Mouse (Mus musculus): ENCODE measurements around the gene Lig1. TPM values are rescaled to one million over a fixed set of nuclear protein-coding genes. Genes with fewer than 3 reads are reported as not detected.

Gene Lig1
- polyA plus RNA-seq (2015; fragmentation: Nextera tagmentation; extraction: Ambion mirVana) = 52.0 and 58.2 TPM in 2 replicates

DNA sequence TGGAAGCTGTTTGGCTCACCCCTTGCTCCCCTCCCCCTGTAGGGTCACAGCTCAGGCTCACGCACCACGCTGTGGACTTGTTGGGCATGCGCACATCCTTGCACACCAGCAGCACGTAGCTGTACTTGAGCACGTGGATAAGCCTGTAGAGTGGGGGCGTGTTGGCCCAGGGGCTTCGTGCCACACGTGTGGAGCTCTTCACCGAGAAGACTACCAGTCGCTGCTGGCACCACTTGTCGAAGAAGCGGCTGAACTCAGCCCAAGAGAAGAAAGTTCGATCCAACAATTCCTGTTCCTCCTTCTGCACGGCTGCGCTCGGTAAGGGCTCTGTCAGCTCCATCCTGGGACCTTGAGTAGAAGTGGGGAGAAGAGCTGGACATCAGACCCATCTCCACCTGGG lies at the start of gene Lig1:
Lig1 (plus strand) TSS at position 203 of the 400 bp plus-strand sequence.
- Histone ChIP-seq H3K4me1 (ENCODE audit: control insufficient read depth, insufficient read depth, low read length) (peaks cover 5% of the 10 kb centered on the region; the same call in 1 of the 2 replicates), H3K4me2 (ENCODE audit: low read depth, low read length) (peak within 1 kb of the TSS; percentile 77), H3K36me3 (ENCODE audit: control insufficient read depth, insufficient read depth) (peaks cover 18% of the 10 kb centered on the region), H3K27ac (ENCODE audit: low read length) (peak within 1 kb of the TSS; percentile 96; the same call in 1 of the 2 replicates), H3K9me3 (replicated peaks; ENCODE audit: control insufficient read depth, low read length) (no peaks in the 10 kb centered on the region), H3K9ac (ENCODE audit: low read length) (peak within 1 kb of the TSS; percentile 92), H3K4me3 (ENCODE audit: low read length) (peak within 1 kb of the TSS; percentile 88), H3K27me3 (ENCODE audit: control insufficient read depth, insufficient read depth, low read length) (no peaks in the 10 kb centered on the region)
- ATAC-seq (replicated peaks; ENCODE audit: extremely low read depth, insufficient read depth, low FRiP score) = no peak
- 95% methylated on average over 16 of the region's 16 CpGs for WGBS

DNA sequence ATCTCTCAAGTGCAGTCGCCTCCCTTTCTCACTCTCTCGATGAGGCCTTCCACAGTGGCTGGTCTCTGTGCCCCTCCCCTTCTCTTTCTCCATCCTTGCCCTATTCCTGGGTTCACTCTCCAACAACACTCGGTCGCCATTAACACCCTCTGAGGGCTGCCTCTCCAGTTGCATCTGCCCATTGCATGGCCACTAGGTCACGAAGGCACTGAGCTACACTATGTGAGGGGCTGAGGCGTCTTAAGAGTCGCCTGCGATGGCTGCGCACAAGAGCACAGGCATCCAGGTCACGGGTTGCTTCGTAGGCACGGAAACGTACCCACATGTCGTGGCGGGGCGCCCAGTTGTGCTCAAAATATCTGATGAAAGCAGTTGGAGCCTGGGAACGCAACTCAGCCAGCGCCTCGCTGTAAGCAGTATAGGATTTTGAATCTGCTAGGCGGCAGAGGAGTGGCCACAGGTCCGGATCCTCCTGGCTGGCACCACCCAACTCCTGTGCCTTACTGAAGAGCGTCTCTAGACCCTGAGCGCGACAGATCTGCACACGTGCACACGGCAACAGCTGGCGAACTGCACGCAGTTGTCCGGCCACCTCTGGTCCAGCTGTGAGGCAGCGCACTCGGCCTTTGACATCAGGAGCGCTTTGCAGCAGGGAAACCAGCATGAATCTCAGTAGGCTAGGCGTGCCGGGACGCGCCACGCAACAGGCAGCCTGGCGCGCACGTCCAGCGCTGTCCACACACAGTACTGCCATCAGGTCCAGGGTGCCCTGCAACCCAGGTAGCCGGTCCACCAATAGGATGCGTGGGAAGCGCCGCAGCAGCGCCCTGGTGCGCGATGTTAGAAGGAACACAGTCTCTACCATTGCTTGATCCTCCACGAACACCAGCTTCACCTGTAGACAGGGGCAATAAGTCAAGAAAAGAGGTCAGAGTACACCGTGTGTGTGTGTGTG lies 16.1 kb upstream of the Lig1 start:
- no peak overlapping the region for H3K4me2 ChIP-seq (ENCODE audit: low read depth, low read length)
- no peaks in the 10 kb centered on the region for H3K4me1 ChIP-seq (ENCODE audit: control insufficient read depth, insufficient read depth, low read length)
- 0 out of 2 replicates have a peak, but pooled peaks cover 4% of the 10 kb centered on the region for H3K27me3 ChIP-seq (ENCODE audit: control insufficient read depth, insufficient read depth, low read length)
- H3K27ac ChIP-seq (ENCODE audit: low read length) = no peak overlapping the region
- no peak overlapping the region for H3K9ac ChIP-seq (ENCODE audit: low read length)
- no peak overlapping the region for H3K4me3 ChIP-seq (ENCODE audit: low read length)
- ATAC-seq (replicated peaks; ENCODE audit: extremely low read depth, insufficient read depth, low FRiP score) = no peak
- no peaks in the 10 kb centered on the region for H3K9me3 ChIP-seq (replicated peaks; ENCODE audit: control insufficient read depth, low read length)
- WGBS = 39% methylated on average over 50 of the region's 50 CpGs
- no peaks in the 10 kb centered on the region for H3K36me3 ChIP-seq (ENCODE audit: control insufficient read depth, insufficient read depth)

DNA sequence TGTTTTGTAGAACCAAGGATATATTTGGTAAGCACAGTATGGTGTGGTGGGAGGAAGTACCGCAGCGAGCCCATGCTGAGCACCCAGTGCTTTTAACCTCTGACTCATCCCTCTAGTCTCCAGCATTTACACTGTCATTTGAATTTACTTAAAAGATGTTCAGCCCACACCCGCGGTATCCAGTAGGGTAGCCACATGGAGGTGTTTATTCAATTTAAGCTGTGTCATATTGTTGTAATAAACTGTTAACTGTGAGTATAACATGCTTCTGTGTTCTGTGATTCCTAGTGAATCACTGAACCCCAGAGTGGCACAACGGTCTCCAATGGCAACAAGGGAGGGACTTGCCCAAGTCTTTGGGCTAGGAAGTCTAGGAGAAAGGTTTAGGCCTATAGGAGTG lies 13.2 kb upstream of the Lig1 start:
- Histone ChIP-seq H3K4me2 (ENCODE audit: low read depth, low read length) (no peak overlapping the region), H3K9ac (ENCODE audit: low read length) (no peak overlapping the region), H3K27me3 (ENCODE audit: control insufficient read depth, insufficient read depth, low read length) (0 out of 2 replicates have a peak, but pooled peaks cover 4% of the 10 kb centered on the region), H3K4me3 (ENCODE audit: low read length) (no peak overlapping the region), H3K4me1 (ENCODE audit: control insufficient read depth, insufficient read depth, low read length) (no peaks in the 10 kb centered on the region), H3K27ac (ENCODE audit: low read length) (no peak overlapping the region), H3K9me3 (replicated peaks; ENCODE audit: control insufficient read depth, low read length) (no peaks in the 10 kb centered on the region), H3K36me3 (ENCODE audit: control insufficient read depth, insufficient read depth) (no peaks in the 10 kb centered on the region)
- 86% methylated on average over 5 of the region's 5 CpGs for WGBS
- ATAC-seq (replicated peaks; ENCODE audit: extremely low read depth, insufficient read depth, low FRiP score) = no peak

DNA sequence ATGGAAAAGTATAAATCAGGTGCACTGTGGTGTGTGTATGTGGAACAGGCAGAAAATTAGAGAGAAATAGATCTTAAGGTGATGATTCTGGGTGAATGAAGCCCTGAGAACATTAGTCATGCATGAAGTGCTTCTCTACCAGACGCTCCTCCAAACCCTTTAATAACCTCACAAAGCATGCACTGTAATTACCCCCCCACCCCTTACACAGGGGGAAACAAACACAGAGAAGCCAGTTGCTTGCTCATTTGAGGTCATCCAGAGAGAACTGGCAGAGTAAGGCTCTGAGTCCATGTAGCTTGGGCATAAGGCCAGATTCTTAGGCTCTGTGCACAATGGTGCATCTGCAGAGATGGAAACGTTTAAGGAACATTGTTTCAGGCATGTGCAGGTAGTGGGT lies 12.7 kb upstream of the Lig1 start:
- 0 out of 2 replicates have a peak, but pooled peaks cover 4% of the 10 kb centered on the region for H3K27me3 ChIP-seq (ENCODE audit: control insufficient read depth, insufficient read depth, low read length)
- no peak for ATAC-seq (replicated peaks; ENCODE audit: extremely low read depth, insufficient read depth, low FRiP score)
- 76% methylated on average over 2 of the region's 2 CpGs for WGBS
- H3K27ac ChIP-seq (ENCODE audit: low read length) = no peak overlapping the region
- H3K4me3 ChIP-seq (ENCODE audit: low read length) = no peak overlapping the region
- H3K36me3 ChIP-seq (ENCODE audit: control insufficient read depth, insufficient read depth) = no peaks in the 10 kb centered on the region
- no peaks in the 10 kb centered on the region for H3K4me1 ChIP-seq (ENCODE audit: control insufficient read depth, insufficient read depth, low read length)
- no peak overlapping the region for H3K4me2 ChIP-seq (ENCODE audit: low read depth, low read length)
- no peaks in the 10 kb centered on the region for H3K9me3 ChIP-seq (replicated peaks; ENCODE audit: control insufficient read depth, low read length)
- no peak overlapping the region for H3K9ac ChIP-seq (ENCODE audit: low read length)

DNA sequence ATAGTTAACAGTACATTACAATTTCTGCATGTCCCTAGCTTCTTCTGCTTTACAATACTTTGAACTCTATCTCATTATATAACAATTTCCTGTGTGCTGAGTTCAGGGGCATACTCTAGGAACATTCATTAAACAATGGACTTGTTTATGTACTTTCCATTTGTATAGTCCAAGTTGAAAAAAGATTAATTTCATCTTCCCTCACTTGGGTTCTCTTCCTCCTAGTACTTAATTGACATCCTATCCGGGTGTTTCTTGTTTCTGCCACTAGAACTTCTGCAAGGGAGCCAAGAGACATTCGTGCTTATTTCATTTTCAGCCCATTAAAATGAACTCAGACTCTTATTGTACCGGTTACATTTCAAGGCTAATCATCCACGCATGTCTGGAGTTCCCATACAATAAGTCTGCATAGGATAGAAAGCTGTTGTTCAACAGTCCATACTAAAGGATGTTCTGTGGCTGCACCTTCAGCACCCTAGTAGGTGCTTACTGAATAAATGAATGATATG lies 8.3 kb upstream of the Lig1 start:
- ATAC-seq (replicated peaks; ENCODE audit: extremely low read depth, insufficient read depth, low FRiP score) = no peak
- no peaks in the 10 kb centered on the region; the same call in 1 of the 2 replicates for H3K36me3 ChIP-seq (ENCODE audit: control insufficient read depth, insufficient read depth)
- H3K4me3 ChIP-seq (ENCODE audit: low read length) = no peak overlapping the region
- no peaks in the 10 kb centered on the region for H3K27me3 ChIP-seq (ENCODE audit: control insufficient read depth, insufficient read depth, low read length)
- H3K4me2 ChIP-seq (ENCODE audit: low read depth, low read length) = no peak overlapping the region
- H3K4me1 ChIP-seq (ENCODE audit: control insufficient read depth, insufficient read depth, low read length) = no peaks in the 10 kb centered on the region
- H3K27ac ChIP-seq (ENCODE audit: low read length) = no peak overlapping the region
- H3K9ac ChIP-seq (ENCODE audit: low read length) = no peak overlapping the region
- 82% methylated on average over 4 of the region's 4 CpGs for WGBS
- no peaks in the 10 kb centered on the region for H3K9me3 ChIP-seq (replicated peaks; ENCODE audit: control insufficient read depth, low read length)

DNA sequence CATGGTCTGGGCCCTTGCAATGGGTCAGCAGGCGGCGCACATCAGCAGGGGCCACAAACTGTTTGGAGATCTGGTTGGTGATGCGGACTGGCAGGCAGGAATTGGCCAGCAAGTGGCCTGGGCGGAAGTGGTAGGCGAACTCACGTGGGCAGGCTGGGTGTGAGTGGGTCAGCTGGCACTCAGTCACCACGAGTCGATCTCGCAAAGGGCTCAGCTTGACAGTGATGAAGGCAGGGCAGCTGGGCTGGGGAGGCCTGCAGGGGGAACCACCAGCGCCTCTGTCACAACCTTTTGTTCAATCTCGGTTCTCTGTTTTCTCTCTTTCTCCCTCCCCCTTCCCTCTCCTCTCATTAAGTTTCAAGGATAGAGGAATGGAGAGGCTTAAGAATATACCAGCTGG lies 7.7 kb upstream of the Lig1 start:
- Histone ChIP-seq H3K4me3 (ENCODE audit: low read length) (no peak overlapping the region), H3K36me3 (ENCODE audit: control insufficient read depth, insufficient read depth) (no peaks in the 10 kb centered on the region; the same call in 1 of the 2 replicates), H3K4me2 (ENCODE audit: low read depth, low read length) (no peak overlapping the region), H3K27ac (ENCODE audit: low read length) (no peak overlapping the region), H3K27me3 (ENCODE audit: control insufficient read depth, insufficient read depth, low read length) (no peaks in the 10 kb centered on the region), H3K9me3 (replicated peaks; ENCODE audit: control insufficient read depth, low read length) (no peaks in the 10 kb centered on the region), H3K4me1 (ENCODE audit: control insufficient read depth, insufficient read depth, low read length) (no peaks in the 10 kb centered on the region), H3K9ac (ENCODE audit: low read length) (no peak overlapping the region)
- 69% methylated on average over 11 of the region's 11 CpGs for WGBS
- ATAC-seq (replicated peaks; ENCODE audit: extremely low read depth, insufficient read depth, low FRiP score) = no peak

DNA sequence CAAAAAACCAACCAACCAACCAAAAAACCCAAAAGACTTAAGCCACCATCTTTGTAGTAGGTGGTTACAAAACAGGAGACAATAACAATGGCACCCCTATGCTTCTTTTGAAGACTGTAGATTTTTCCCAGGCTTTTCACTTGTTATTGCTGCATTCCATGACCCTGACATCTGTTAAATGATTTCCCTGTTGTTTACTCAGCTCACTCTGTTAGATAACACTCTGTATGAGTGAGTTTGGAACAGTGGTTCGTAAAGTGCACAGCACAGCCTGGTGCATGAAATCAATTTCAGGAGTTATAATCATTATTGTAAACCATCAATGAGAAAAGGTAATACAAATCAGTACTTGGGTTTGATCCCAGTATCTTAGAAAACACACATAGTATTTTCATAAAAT lies 5.4 kb upstream of the Lig1 start:
- Histone ChIP-seq H3K9me3 (replicated peaks; ENCODE audit: control insufficient read depth, low read length) (no peaks in the 10 kb centered on the region), H3K36me3 (ENCODE audit: control insufficient read depth, insufficient read depth) (peaks cover 15% of the 10 kb centered on the region), H3K4me1 (ENCODE audit: control insufficient read depth, insufficient read depth, low read length) (no peaks in the 10 kb centered on the region), H3K4me2 (ENCODE audit: low read depth, low read length) (no peak overlapping the region), H3K27ac (ENCODE audit: low read length) (no peak overlapping the region), H3K27me3 (ENCODE audit: control insufficient read depth, insufficient read depth, low read length) (no peaks in the 10 kb centered on the region), H3K4me3 (ENCODE audit: low read length) (no peak overlapping the region), H3K9ac (ENCODE audit: low read length) (no peak overlapping the region)
- 60% methylated on average over 1 of the region's 1 CpGs for WGBS
- ATAC-seq (replicated peaks; ENCODE audit: extremely low read depth, insufficient read depth, low FRiP score) = no peak

DNA sequence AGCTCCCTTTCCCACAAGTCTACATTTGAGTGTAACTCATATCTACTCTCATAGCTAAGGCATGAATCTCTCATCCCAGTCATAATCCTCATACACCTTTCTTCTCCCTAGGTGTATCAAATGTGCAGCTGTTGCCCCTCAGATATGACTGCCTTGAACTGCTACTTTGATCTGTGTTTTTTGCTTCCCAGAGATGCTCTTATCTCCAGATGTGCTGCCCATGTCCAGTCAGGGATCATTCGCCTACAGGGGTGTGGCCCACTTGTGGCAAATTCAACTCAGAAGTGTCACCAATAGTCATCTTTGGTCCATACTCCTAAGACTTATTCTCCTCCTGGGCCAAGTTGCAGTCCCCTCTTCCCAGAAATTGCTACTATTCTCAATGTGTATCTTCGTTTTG lies 750 bp downstream of the Lig1 start:
- peaks cover 5% of the 10 kb centered on the region; the same call in 1 of the 2 replicates for H3K4me1 ChIP-seq (ENCODE audit: control insufficient read depth, insufficient read depth, low read length)
- H3K27ac ChIP-seq (ENCODE audit: low read length) = peak overlapping the region; percentile 96; the same call in 1 of the 2 replicates
- no peak for ATAC-seq (replicated peaks; ENCODE audit: extremely low read depth, insufficient read depth, low FRiP score)
- WGBS = 25% methylated on average over 2 of the region's 2 CpGs
- no peaks in the 10 kb centered on the region for H3K9me3 ChIP-seq (replicated peaks; ENCODE audit: control insufficient read depth, low read length)
- H3K4me3 ChIP-seq (ENCODE audit: low read length) = peak overlapping the region; percentile 88
- H3K27me3 ChIP-seq (ENCODE audit: control insufficient read depth, insufficient read depth, low read length) = no peaks in the 10 kb centered on the region
- H3K9ac ChIP-seq (ENCODE audit: low read length) = peak overlapping the region; percentile 92
- peak overlapping the region; percentile 77 for H3K4me2 ChIP-seq (ENCODE audit: low read depth, low read length)
- peaks cover 24% of the 10 kb centered on the region for H3K36me3 ChIP-seq (ENCODE audit: control insufficient read depth, insufficient read depth)

Measured in heart, embryonic 16.5 days (tissue).